Mouse (Mus musculus): ENCODE measurements around the gene Gm3468. TPM values are rescaled to one million over a fixed set of nuclear protein-coding genes. Genes with fewer than 3 reads are reported as not detected.
A peak's percentile ranks its signal among the peaks of the same experiment; 100 is the strongest.
"Not testable (repeated sequence)": the region's sequence is repeated elsewhere in the genome, so short reads cannot be mapped to it uniquely, and the experiment has no call there.

The Gm3468 gene
- 2.2 and 2.5 TPM in 2 replicates for polyA plus RNA-seq (2016; fragmentation: Nextera tagmentation; extraction: Ambion mirVana)

DNA sequence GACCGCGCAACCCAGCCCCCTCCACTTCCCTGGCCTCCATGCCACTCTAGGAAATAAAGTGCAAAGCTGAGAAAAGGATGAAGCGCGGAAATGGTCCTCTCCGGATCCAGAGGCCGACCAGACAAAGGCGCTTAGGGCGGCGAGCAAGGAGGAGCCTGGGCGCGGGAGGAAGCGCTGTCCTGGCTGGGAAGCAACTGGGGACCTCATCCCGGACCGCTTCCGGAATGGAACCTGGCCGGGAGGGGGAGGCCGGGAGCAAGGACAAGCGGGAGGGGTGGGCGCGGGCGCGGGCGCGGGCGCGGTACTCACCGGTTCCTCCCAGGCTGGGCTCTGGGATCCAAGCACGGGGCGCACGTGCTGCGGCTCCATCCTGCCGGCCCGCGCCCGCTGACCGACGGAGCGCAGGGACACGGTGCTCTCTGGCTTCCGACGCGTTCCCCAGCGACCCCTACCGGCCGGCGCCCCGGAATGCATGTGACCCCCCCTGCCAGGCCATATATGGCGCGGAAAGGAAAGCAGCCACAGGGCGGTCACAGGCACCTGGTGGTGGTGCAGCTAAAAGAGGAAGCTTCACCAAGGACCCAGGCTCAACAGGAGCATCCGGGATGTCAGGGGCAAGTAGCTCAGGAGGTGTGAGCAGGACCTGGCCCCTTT lies at the start of gene Gm3468:
Gene Gm3468, minus strand, starts transcription at position 394 of the 654 bp plus-strand sequence.
- WGBS: under 1% methylated on average over 39 of the region's 51 CpGs
- peak within 1 kb of the TSS; percentile 58 for H3K27ac ChIP-seq

GRCm38 (mm10) chr14:6125707-6126106 lies 17.2 kb upstream of the Gm3468 start, which contains the start of gene Gm3476:
Gene Gm3476, minus strand, starts transcription at chr14:6125807.
- H3K36me3 ChIP-seq; DNase-seq (ENCODE audit: low spot score); H3K27me3 ChIP-seq (ENCODE audit: low read depth, poor library complexity, severe bottlenecking); H3K27ac ChIP-seq; H3K4me3 ChIP-seq; H3K9me3 ChIP-seq (replicated peaks); H3K4me1 ChIP-seq: not testable (repeated sequence)
- WGBS: no CpG with 5 or more reads among the region's 1 CpGs

More for the DNA sequence above, at the start of gene Gm3468:
- peak; percentile 88 for DNase-seq (ENCODE audit: low spot score)
- not testable (repeated sequence) for H3K4me1 ChIP-seq; H3K36me3 ChIP-seq; H3K9me3 ChIP-seq (replicated peaks); H3K27me3 ChIP-seq (ENCODE audit: low read depth, poor library complexity, severe bottlenecking)
- H3K4me3 ChIP-seq: peak within 1 kb of the TSS; percentile 42

DNA sequence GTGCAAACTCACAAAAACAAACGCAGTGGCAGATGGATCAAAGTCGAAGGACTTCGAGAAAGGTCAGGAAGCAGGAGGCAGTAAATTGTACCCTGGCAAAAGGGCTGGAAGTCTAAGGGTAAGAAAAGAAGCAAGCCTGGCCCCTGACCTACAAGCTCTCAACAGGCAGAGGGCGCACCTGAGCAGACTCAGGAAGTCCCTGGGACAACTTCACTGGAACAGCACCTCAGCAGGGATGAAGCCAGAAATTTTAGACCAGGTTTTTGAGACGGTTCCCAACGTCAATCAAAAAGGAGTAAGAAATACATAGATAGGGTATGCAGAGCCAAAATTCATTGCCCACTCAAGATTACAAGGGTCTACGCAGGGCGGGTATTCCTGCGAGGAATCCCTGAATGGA lies 965 bp downstream of the Gm3468 start:
- H3K36me3 ChIP-seq; DNase-seq (ENCODE audit: low spot score); H3K4me1 ChIP-seq; H3K4me3 ChIP-seq; H3K9me3 ChIP-seq (replicated peaks); H3K27ac ChIP-seq; H3K27me3 ChIP-seq (ENCODE audit: low read depth, poor library complexity, severe bottlenecking): not testable (repeated sequence)
- WGBS: 11% methylated on average over 9 of the region's 9 CpGs

- not testable (repeated sequence) for H3K9me3 ChIP-seq (replicated peaks); H3K36me3 ChIP-seq; H3K27me3 ChIP-seq (ENCODE audit: low read depth, poor library complexity, severe bottlenecking); DNase-seq (ENCODE audit: low spot score); H3K4me3 ChIP-seq; H3K27ac ChIP-seq; H3K4me1 ChIP-seq
- 84% methylated on average over 3 of the region's 3 CpGs for WGBS
Observed at GRCm38 (mm10) chr14:6093842-6094241, 14.6 kb downstream of the Gm3468 start, which contains the start of gene Gm8206. Gene Gm8206, minus strand, starts transcription at chr14:6093942.

DNA sequence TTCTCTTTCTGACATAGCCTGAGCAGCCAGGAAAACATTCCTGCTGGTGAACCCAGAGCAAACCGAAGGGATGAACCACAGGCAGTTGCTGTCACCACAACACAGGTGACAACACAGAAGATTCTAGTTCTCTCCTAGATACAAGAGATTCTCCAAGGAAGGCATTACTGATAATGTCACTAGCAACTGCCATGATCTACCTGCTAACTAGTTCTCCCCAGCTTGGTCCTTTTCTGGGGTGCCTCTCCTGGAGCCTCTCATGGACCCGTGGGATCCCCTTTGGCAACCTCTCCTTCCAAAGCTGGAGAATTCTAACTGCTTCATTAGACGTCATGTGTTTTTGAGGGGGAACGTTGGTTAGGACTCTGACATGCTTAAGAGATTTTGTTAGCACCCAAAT lies 50.3 kb downstream of the Gm3468 start, which contains the start of gene Gm6337:
Gene Gm6337, minus strand, starts transcription at position 101 of the 400 bp plus-strand sequence.
- not testable (repeated sequence) for H3K4me1 ChIP-seq; H3K9me3 ChIP-seq (replicated peaks); H3K36me3 ChIP-seq; DNase-seq (ENCODE audit: low spot score); H3K27ac ChIP-seq; H3K27me3 ChIP-seq (ENCODE audit: low read depth, poor library complexity, severe bottlenecking); H3K4me3 ChIP-seq
- WGBS: 89% methylated on average over 4 of the region's 4 CpGs

Other genes starting within 250 kb of the Gm3468 start
- 0.06 and 0.10 TPM in 2 replicates for gene Gm8237, start 228.3 kb downstream of the Gm3468 start, polyA plus RNA-seq (2016; fragmentation: Nextera tagmentation; extraction: Ambion mirVana)
- 0.20 and 0.46 TPM in 2 replicates for gene Gm3248, start 146.9 kb downstream of the Gm3468 start, polyA plus RNA-seq (2016; fragmentation: Nextera tagmentation; extraction: Ambion mirVana)
- gene Gm3453, start 129.5 kb downstream of the Gm3468 start, polyA plus RNA-seq (2016; fragmentation: Nextera tagmentation; extraction: Ambion mirVana): not detected in 2 replicates
- not detected in 2 replicates for gene Gm6337, start 50.4 kb downstream of the Gm3468 start, polyA plus RNA-seq (2016; fragmentation: Nextera tagmentation; extraction: Ambion mirVana)
- 1.2 and 1.3 TPM in 2 replicates for gene Gm8206, start 14.7 kb downstream of the Gm3468 start, polyA plus RNA-seq (2016; fragmentation: Nextera tagmentation; extraction: Ambion mirVana)
- gene Gm3476, start 17.1 kb upstream of the Gm3468 start, polyA plus RNA-seq (2016; fragmentation: Nextera tagmentation; extraction: Ambion mirVana): not detected in 2 replicates
- gene Gm21560, start 110.6 kb upstream of the Gm3468 start, polyA plus RNA-seq (2016; fragmentation: Nextera tagmentation; extraction: Ambion mirVana): not detected in 2 replicates
- 1.4 and 1.5 TPM in 2 replicates for gene Gm3411, start 178.6 kb upstream of the Gm3468 start, polyA plus RNA-seq (2016; fragmentation: Nextera tagmentation; extraction: Ambion mirVana)
- not detected in 2 replicates for gene Gm21103, start 196.2 kb upstream of the Gm3468 start, polyA plus RNA-seq (2016; fragmentation: Nextera tagmentation; extraction: Ambion mirVana)
- not detected in 2 replicates for gene Gm3618, start 235.0 kb upstream of the Gm3468 start, polyA plus RNA-seq (2016; fragmentation: Nextera tagmentation; extraction: Ambion mirVana)

Measured in limb, embryonic 10.5 days (tissue).